12 mouse cellular contexts compared by ENCODE assay signal in genomic region chr10:13935646-13936045, GRCm38 (mm10).
"Had no signal": no experiment of that assay in that cellular context is flagged by ENCODE, and none has a peak within 500 bp of the region (broad histone marks: within the 10 kb centered on the region; RNA-seq: fewer than 3 reads in every experiment).

No protein-coding gene starts in this region.

- H3K9ac ChIP-seq: limb, embryonic 15.5 days; liver, embryonic 12.5 days; lung, embryonic 14.5 days; midbrain, embryonic 12.5 days; stomach, embryonic 15.5 days had no signal

- ATAC-seq: liver, embryonic 12.5 days; midbrain, embryonic 16.5 days had no signal

- H3K27ac ChIP-seq: kidney, postnatal 0 days; limb, embryonic 15.5 days; liver, embryonic 12.5 days; midbrain, embryonic 12.5 days; stomach, embryonic 15.5 days had no signal

- H3K27me3 ChIP-seq: limb, embryonic 15.5 days; midbrain, embryonic 12.5 days; stomach, embryonic 15.5 days had no signal

- H3K4me3 ChIP-seq: limb, embryonic 15.5 days; liver, embryonic 12.5 days; midbrain, embryonic 12.5 days; stomach, embryonic 15.5 days had no signal

- DNase-seq: kidney, adult 11 months; kidney, adult 9 months; lung, embryonic 14.5 days; lung, postnatal 14 days; spleen, adult 18-20 months; thymus, postnatal 14 days had no signal

- H3K4me2 ChIP-seq: limb, embryonic 15.5 days; liver, embryonic 12.5 days; lung, embryonic 14.5 days; midbrain, embryonic 12.5 days; stomach, embryonic 15.5 days had no signal

- H3K9me3 ChIP-seq: limb, embryonic 15.5 days; liver, embryonic 12.5 days; midbrain, embryonic 12.5 days; stomach, embryonic 15.5 days had no signal

- H3K36me3 ChIP-seq: limb, embryonic 15.5 days; liver, embryonic 12.5 days; midbrain, embryonic 12.5 days; stomach, embryonic 15.5 days had no signal

- H3K4me1 ChIP-seq: limb, embryonic 15.5 days; liver, embryonic 12.5 days; midbrain, embryonic 12.5 days; stomach, embryonic 15.5 days had no signal
